In genomic region chr9:97344767-97345297, GRCm38 (mm10) we compare ENCODE assay signal across 9 mouse cellular contexts. TPM values are rescaled to one million over a fixed set of nuclear protein-coding genes. Genes with fewer than 3 reads are reported as not detected.
DNase-seq lines count a peak whose midpoint lies in the region; ATAC-seq and TF ChIP-seq lines count a peak whose summit lies in the region.
"Had no signal": no experiment of that assay in that cellular context is flagged by ENCODE, and none has a peak within 500 bp of the region (broad histone marks: within the 10 kb centered on the region; RNA-seq: fewer than 3 reads in every experiment).

No protein-coding gene starts in this region.

- H3K4me1 ChIP-seq in neural tube, embryonic 13.5 days (replicated peaks) = peaks cover 7% of the 10 kb centered on the region; the same call in 1 of the 2 replicates
- H3K4me1 ChIP-seq in intestine, postnatal 0 days (replicated peaks; ENCODE audit: control insufficient read depth, insufficient read depth, low read length) = 0 out of 2 replicates have a peak, but pooled peaks cover 6% of the 10 kb centered on the region
- H3K4me1 ChIP-seq in limb, embryonic 15.5 days = peaks cover 6% of the 10 kb centered on the region
- H3K4me1 ChIP-seq in stomach, embryonic 15.5 days = peaks cover 8% of the 10 kb centered on the region; the same call in 1 of the 2 replicates
- H3K4me1 ChIP-seq: embryonic facial prominence, embryonic 15.5 days had no signal

- no peak overlapping the region for H3K4me3 ChIP-seq in neural tube, embryonic 13.5 days
- H3K4me3 ChIP-seq in intestine, postnatal 0 days (ENCODE audit: low read depth, low read length) = no peak overlapping the region
- H3K4me3 ChIP-seq in limb, embryonic 15.5 days = no peak overlapping the region
- H3K4me3 ChIP-seq in stomach, embryonic 15.5 days (replicated peaks) = no peak overlapping the region
- H3K4me3 ChIP-seq: embryonic facial prominence, embryonic 15.5 days had no signal

- peak; percentile 50 for ATAC-seq in neural tube, embryonic 13.5 days (ENCODE audit: low read depth)
- peak; percentile 38; the same call in 1 of the 2 replicates for ATAC-seq in intestine, postnatal 0 days
- ATAC-seq in limb, embryonic 15.5 days (ENCODE audit: insufficient number of reproducible peaks, low FRiP score, low TSS enrichment, low read depth) = 0 out of 2 replicates have a peak, but pooled peaks have one; percentile 32
- peak; percentile 65 for ATAC-seq in stomach, embryonic 15.5 days (ENCODE audit: insufficient read depth, low FRiP score, low read depth)
- ATAC-seq in inflammation-experienced regulatory T-cells, adult 6 months = no peak

- 0 out of 2 replicates have a peak, but pooled peaks cover 3% of the 10 kb centered on the region for H3K27me3 ChIP-seq in neural tube, embryonic 13.5 days
- no peaks in the 10 kb centered on the region for H3K27me3 ChIP-seq in intestine, postnatal 0 days (replicated peaks; ENCODE audit: control insufficient read depth, insufficient read depth, low read length)
- no peaks in the 10 kb centered on the region for H3K27me3 ChIP-seq in limb, embryonic 15.5 days
- no peaks in the 10 kb centered on the region for H3K27me3 ChIP-seq in stomach, embryonic 15.5 days (replicated peaks)
- H3K27me3 ChIP-seq: embryonic facial prominence, embryonic 15.5 days had no signal

- no peaks in the 10 kb centered on the region for H3K9me3 ChIP-seq in neural tube, embryonic 13.5 days
- no peaks in the 10 kb centered on the region for H3K9me3 ChIP-seq in intestine, postnatal 0 days (ENCODE audit: control insufficient read depth)
- no peaks in the 10 kb centered on the region for H3K9me3 ChIP-seq in limb, embryonic 15.5 days
- H3K9me3 ChIP-seq in stomach, embryonic 15.5 days = no peaks in the 10 kb centered on the region
- H3K9me3 ChIP-seq: embryonic facial prominence, embryonic 15.5 days had no signal

- WGBS in neural tube, embryonic 13.5 days = 58% methylated on average over 12 of the region's 12 CpGs
- 24% methylated on average over 12 of the region's 12 CpGs for WGBS in intestine, postnatal 0 days
- 39% methylated on average over 12 of the region's 12 CpGs for WGBS in limb, embryonic 15.5 days
- WGBS in stomach, embryonic 15.5 days = 32% methylated on average over 12 of the region's 12 CpGs

- no peak overlapping the region for H3K9ac ChIP-seq in neural tube, embryonic 13.5 days
- no peak overlapping the region for H3K9ac ChIP-seq in intestine, postnatal 0 days (ENCODE audit: low read depth, low read length)
- H3K9ac ChIP-seq in limb, embryonic 15.5 days = no peak overlapping the region
- H3K9ac ChIP-seq in stomach, embryonic 15.5 days = no peak overlapping the region
- H3K9ac ChIP-seq: embryonic facial prominence, embryonic 15.5 days had no signal

- no peak for TF ChIP-seq CTCF in intestine, postnatal 0 days (IDR thresholded peaks at IDR 0.05; ENCODE audit: low read depth)

- no peaks in the 10 kb centered on the region for H3K36me3 ChIP-seq in neural tube, embryonic 13.5 days
- H3K36me3 ChIP-seq in intestine, postnatal 0 days (ENCODE audit: control insufficient read depth, insufficient read depth) = no peaks in the 10 kb centered on the region
- H3K36me3 ChIP-seq in limb, embryonic 15.5 days = no peaks in the 10 kb centered on the region
- H3K36me3 ChIP-seq in stomach, embryonic 15.5 days = no peaks in the 10 kb centered on the region
- H3K36me3 ChIP-seq: embryonic facial prominence, embryonic 15.5 days had no signal

- no peak overlapping the region for H3K4me2 ChIP-seq in neural tube, embryonic 13.5 days
- H3K4me2 ChIP-seq in intestine, postnatal 0 days (replicated peaks; ENCODE audit: low read depth) = peak overlapping the region; percentile 13; the same call in 1 of the 2 replicates
- no peak overlapping the region for H3K4me2 ChIP-seq in limb, embryonic 15.5 days
- H3K4me2 ChIP-seq in stomach, embryonic 15.5 days = peak overlapping the region; percentile 23; the same call in 1 of the 2 replicates
- H3K4me2 ChIP-seq: embryonic facial prominence, embryonic 15.5 days had no signal

- no peak for DNase-seq in neural tube, embryonic 10.5 days (ENCODE audit: extremely low spot score, low spot score)
- DNase-seq in adrenal gland, postnatal 4 days (ENCODE audit: low spot score in 2 of 2) = no peak
- DNase-seq: layer of hippocampus, postnatal 36 days had no signal

- H3K27ac ChIP-seq in neural tube, embryonic 13.5 days (replicated peaks) = no peak overlapping the region
- H3K27ac ChIP-seq in intestine, postnatal 0 days (ENCODE audit: low read depth, low read length) = no peak overlapping the region
- no peak overlapping the region for H3K27ac ChIP-seq in limb, embryonic 15.5 days
- H3K27ac ChIP-seq in stomach, embryonic 15.5 days = peak overlapping the region; percentile 35; the same call in 1 of the 2 replicates
- H3K27ac ChIP-seq: embryonic facial prominence, embryonic 15.5 days had no signal

RNA-seq across cellular contexts. Expression of gene Trim42, which starts 24.9 kb away (rescaled TPM):
- not detected in 2 replicates for polyA plus RNA-seq in neural tube, embryonic 13.5 days (2015; fragmentation: Nextera tagmentation; extraction: Ambion mirVana)
- polyA plus RNA-seq in intestine, postnatal 0 days (2015; fragmentation: Nextera tagmentation; extraction: Ambion mirVana) = not detected in 2 replicates
- polyA plus RNA-seq in limb, embryonic 15.5 days (2015; fragmentation: Nextera tagmentation; extraction: Ambion mirVana) = not detected in 2 replicates
- not detected in 2 replicates for polyA plus RNA-seq in stomach, embryonic 15.5 days (2015; fragmentation: Nextera tagmentation; extraction: Ambion mirVana)
- total RNA-seq in adrenal gland, postnatal 4 days (2021) = not detected
- not detected for polyA plus RNA-seq in inflammation-experienced regulatory T-cells, adult 6 months (2017; shearing (Covaris generic))
- total RNA-seq: layer of hippocampus, postnatal 36 days had no signal
- polyA plus RNA-seq: embryonic facial prominence, embryonic 15.5 days had no signal

Comparison
In these comparisons a context has a peak if more than half of its experiments do, and no peak if none do; other contexts are left out.
1. H3K4me2 ChIP-seq: peak in intestine, postnatal 0 days (single experiment) and stomach, embryonic 15.5 days (single experiment); none in neural tube, embryonic 13.5 days (single experiment) and limb, embryonic 15.5 days (single experiment).